Mouse (Mus musculus) layer of hippocampus, adult 2 months (tissue): ENCODE measurements around the gene Clec2l. TPM values are rescaled to one million over a fixed set of nuclear protein-coding genes. Genes with fewer than 3 reads are reported as not detected.
A peak's percentile ranks its signal among the peaks of the same experiment; 100 is the strongest.

ENCODE experiments used
- DNase-seq, 2 experiments: peaks; one replicate each; pipeline ENCODE4 v3.0.0; 2022; ENCODE audit warnings: low spot score in 2 of 2
- H3K27ac ChIP-seq: fragments of 200-600 bp; 2 replicates; pipeline ENCODE4 v1.8.1; 2022
- H3K4me3 ChIP-seq: fragments of 200-600 bp; 2 replicates; pipeline ENCODE4 v1.8.1; 2022; ENCODE audit warnings: mild to moderate bottlenecking
- CTCF ChIP-seq: fragments of 200-600 bp; conservative IDR thresholded peaks from 2 replicates; pipeline ENCODE4 v1.8.1; 2022; ENCODE audit warnings: antibody characterized with exemption, mild to moderate bottlenecking, moderate library complexity
- total RNA-seq, 2 experiments: library from RNA; stranded (reverse); gene quantifications; 2 replicates each; pipeline ENCODE4 v1.2.3; 2021

Clec2l gene
- total RNA-seq, 2 experiments from 2014 or later: 52.1 to 59.8 TPM

- TF ChIP-seq CTCF: no peak
- Histone ChIP-seq H3K4me3 (no peak overlapping the region), H3K27ac (0 out of 2 replicates have a peak overlapping the region, but pooled peaks have one; percentile 10)
- no peak for DNase-seq
Observed at GRCm38 (mm10) chr6:38682532-38682931, 19.7 kb downstream of the Clec2l start.

GRCm38 (mm10) chr6:38687216-38687615 is 24.3 kb downstream of the Clec2l start:
- H3K4me3 ChIP-seq: no peak overlapping the region
- peak; percentile 84 for TF ChIP-seq CTCF
- H3K27ac ChIP-seq: no peak overlapping the region
- peak in 1 of 2 experiments; percentile 48 for DNase-seq

GRCm38 (mm10) chr6:38688841-38689240 is 26.0 kb downstream of the Clec2l start:
- H3K4me3 ChIP-seq: no peak overlapping the region
- no peak for DNase-seq
- TF ChIP-seq CTCF: no peak
- no peak overlapping the region for H3K27ac ChIP-seq

- Histone ChIP-seq H3K27ac (no peak overlapping the region), H3K4me3 (no peak overlapping the region)
- no peak for DNase-seq
- no peak for TF ChIP-seq CTCF
Observed at GRCm38 (mm10) chr6:38690615-38691014, 27.7 kb downstream of the Clec2l start.

GRCm38 (mm10) chr6:38691052-38691451 is 28.2 kb downstream of the Clec2l start:
- H3K4me3 ChIP-seq: no peak overlapping the region
- DNase-seq: no peak
- TF ChIP-seq CTCF: no peak
- no peak overlapping the region for H3K27ac ChIP-seq

GRCm38 (mm10) chr6:38692556-38692955 is 29.7 kb downstream of the Clec2l start:
- H3K4me3 ChIP-seq: no peak overlapping the region
- no peak for TF ChIP-seq CTCF
- no peak for DNase-seq
- no peak overlapping the region for H3K27ac ChIP-seq

- peak overlapping the region; percentile 71; the same call in 1 of the 2 replicates for H3K27ac ChIP-seq
- peak; percentile 84 to 89 for DNase-seq
- no peak overlapping the region for H3K4me3 ChIP-seq
- TF ChIP-seq CTCF: peak; percentile 95
Observed at GRCm38 (mm10) chr6:38695380-38696054, 32.6 kb downstream of the Clec2l start.

- DNase-seq: peak; percentile 58 to 78
- peak overlapping the region; percentile 71 for H3K27ac ChIP-seq
- TF ChIP-seq CTCF: 0 out of 2 replicates have a peak, but pooled peaks have one; percentile 8
- H3K4me3 ChIP-seq: no peak overlapping the region
Observed at GRCm38 (mm10) chr6:38696570-38696969, 33.7 kb downstream of the Clec2l start.

- DNase-seq: peak; percentile 35 to 68
- no peak overlapping the region for H3K4me3 ChIP-seq
- H3K27ac ChIP-seq: peak overlapping the region; percentile 74
- no peak for TF ChIP-seq CTCF
Observed at GRCm38 (mm10) chr6:38698233-38698889, 35.5 kb downstream of the Clec2l start.

- TF ChIP-seq CTCF: no peak
- DNase-seq: no peak
- Histone ChIP-seq H3K4me3 (no peak overlapping the region), H3K27ac (0 out of 2 replicates have a peak overlapping the region, but pooled peaks have one; percentile 19)
Observed at GRCm38 (mm10) chr6:38701421-38701820, 38.6 kb downstream of the Clec2l start.

GRCm38 (mm10) chr6:38702810-38703399 is 40.0 kb downstream of the Clec2l start:
- no peak for DNase-seq
- H3K4me3 ChIP-seq: no peak overlapping the region
- TF ChIP-seq CTCF: peak; percentile 66
- peak overlapping the region; percentile 19; the same call in 1 of the 2 replicates for H3K27ac ChIP-seq

- Histone ChIP-seq H3K27ac (peak overlapping the region; percentile 47; the same call in 1 of the 2 replicates), H3K4me3 (no peak overlapping the region)
- no peak for DNase-seq
- no peak for TF ChIP-seq CTCF
Observed at GRCm38 (mm10) chr6:38703526-38703925, 40.7 kb downstream of the Clec2l start.
